Mouse (Mus musculus): ENCODE measurements around the gene Tle4.

- TF ChIP-seq GATA1 (IDR thresholded peaks at IDR 0.05; ENCODE audit: low read length), result no peak
- TF ChIP-seq TAL1 (IDR thresholded peaks at IDR 0.05; ENCODE audit: low read length), result no peak
These were observed 9.4 kb downstream of the Tle4 start for GRCm38 (mm10) chr19:14588221-14589123.
